Mouse (Mus musculus) brain, adult 2 months (tissue): Measurements from ENCODE around the gene C2cd4b.

Source experiments
- DNase-seq: peaks from one replicate; pipeline ENCODE4 v3.0.0; 2011; ENCODE audit warnings: low read depth, low spot score

C2cd4b gene

GRCm38 (mm10) chr9:67759163-67759955, at the start of gene C2cd4b:
C2cd4b (plus strand) TSS chr9:67759437.
- peak; percentile 83 for DNase-seq

- peak; percentile 77 for DNase-seq
Observed at GRCm38 (mm10) chr9:67711051-67711877, 48.0 kb upstream of the C2cd4b start.

- no peak for DNase-seq
Observed at GRCm38 (mm10) chr9:67712146-67712545, 47.1 kb upstream of the C2cd4b start.

DNA sequence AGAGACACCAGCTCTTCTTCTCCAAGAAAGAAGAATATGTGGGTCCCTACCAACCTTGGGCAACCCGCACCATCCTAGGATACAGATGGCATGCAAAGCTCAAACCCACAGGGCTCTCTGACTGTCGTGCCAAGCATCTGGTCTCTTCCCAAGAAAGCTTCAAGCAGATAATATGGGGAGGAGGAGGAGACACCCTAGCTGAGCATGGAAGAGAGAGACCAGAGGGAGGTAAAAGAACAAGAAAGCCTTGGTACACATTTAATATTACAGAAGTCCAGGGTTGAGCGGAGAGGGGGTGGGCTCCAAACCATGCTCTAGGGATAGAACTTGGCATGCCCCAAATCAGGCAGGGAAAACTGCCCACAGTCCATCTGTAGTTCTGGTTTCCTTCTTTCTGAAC, 42.2 kb upstream of the C2cd4b start:
- peak; percentile 83 for DNase-seq

- no peak for DNase-seq
Observed at GRCm38 (mm10) chr9:67718596-67718995, 40.6 kb upstream of the C2cd4b start.

- peak; percentile 55 for DNase-seq
Observed at GRCm38 (mm10) chr9:67720150-67720549, 39.1 kb upstream of the C2cd4b start.

DNA sequence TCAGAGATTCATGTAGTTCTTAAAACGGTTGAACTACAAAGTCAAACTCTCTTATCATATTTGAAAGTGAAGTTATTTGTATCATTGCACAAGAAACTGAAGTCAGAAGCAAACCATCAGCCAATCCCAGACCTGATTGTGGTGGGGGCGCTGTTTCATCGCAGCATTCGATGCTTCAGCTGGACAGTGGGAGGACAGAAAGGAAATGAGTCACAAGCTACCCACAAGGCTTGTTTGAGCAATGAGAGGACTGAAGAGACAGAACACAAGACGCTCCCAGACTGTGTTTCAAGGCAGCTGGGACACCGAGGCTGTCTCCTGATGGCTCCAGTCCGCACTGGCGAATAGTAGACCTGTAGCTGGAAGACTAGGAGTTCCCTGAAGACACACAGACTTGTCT, 36.9 kb upstream of the C2cd4b start:
- peak; percentile 83 for DNase-seq

GRCm38 (mm10) chr9:67725196-67725595, 34.0 kb upstream of the C2cd4b start:
- no peak for DNase-seq

DNA sequence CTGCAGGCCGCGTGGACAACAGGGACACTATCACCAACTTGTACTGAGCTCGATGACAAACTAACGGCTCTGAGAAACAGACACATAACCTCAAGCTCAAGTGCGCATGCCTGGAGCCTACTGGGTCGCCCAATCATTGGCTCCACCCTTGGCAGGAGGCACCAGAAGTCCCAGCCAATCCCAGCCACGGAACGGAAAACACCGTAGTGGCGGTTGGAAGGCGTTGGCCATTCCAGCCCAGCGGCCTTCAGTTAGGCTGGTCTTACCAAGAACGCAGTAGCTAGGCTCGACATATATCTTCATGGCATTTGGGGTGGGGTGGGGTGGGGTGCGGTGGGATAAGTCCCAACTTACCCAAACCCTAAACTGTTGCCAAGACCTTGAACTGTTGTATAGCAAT, 25.5 kb upstream of the C2cd4b start:
- DNase-seq: no peak

GRCm38 (mm10) chr9:67735426-67735825, 23.8 kb upstream of the C2cd4b start:
- peak; percentile 84 for DNase-seq

DNA sequence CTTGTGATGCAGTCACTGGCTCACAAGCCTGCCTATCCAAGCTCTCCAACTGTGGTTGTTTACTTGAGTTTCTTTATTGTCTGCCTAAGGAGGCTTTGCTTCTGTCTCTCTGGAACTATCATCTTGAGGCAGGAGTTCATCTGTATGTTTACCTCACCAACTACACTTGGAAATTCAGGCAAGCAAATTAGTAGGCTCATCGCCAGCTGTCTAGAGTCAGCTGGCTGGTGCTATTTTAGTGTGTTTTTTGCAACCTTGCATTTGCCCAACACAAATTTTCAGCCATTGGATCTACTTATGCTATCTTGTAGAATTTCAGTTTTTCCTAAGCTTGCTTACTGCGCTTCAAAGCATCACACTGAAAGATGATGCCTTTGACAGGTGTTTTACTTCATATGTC, 18.0 kb upstream of the C2cd4b start:
- peak; percentile 63 for DNase-seq

- peak; percentile 14 for DNase-seq
Observed at GRCm38 (mm10) chr9:67753411-67754182, 5.6 kb upstream of the C2cd4b start.

- no peak for DNase-seq
Observed at GRCm38 (mm10) chr9:67754713-67755112, 4.5 kb upstream of the C2cd4b start.

DNA sequence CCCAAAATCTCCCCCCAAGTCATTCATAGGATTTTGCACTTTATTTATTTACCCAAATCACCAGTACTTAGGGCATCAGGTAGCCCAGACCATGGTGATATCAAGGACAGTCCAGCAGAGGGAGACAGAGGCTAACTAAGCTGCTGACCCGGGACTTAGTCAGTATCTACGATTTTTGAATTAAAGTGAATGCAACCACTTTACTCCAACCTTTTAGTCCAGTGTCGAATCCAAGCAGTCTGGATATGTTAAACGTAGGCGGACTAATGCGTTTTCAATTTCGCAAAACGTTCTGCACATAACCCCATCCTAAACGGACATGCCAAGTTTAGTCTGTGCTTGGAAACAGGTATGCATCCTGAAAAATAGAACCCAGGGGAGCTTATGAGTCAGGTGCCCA, 551 bp upstream of the C2cd4b start:
- peak; percentile 91 for DNase-seq

- DNase-seq: peak; percentile 81
Observed at GRCm38 (mm10) chr9:67759956-67760764, 923 bp downstream of the C2cd4b start.

GRCm38 (mm10) chr9:67760991-67761390, 1.8 kb downstream of the C2cd4b start:
- no peak for DNase-seq

GRCm38 (mm10) chr9:67763326-67763725, 4.1 kb downstream of the C2cd4b start:
- no peak for DNase-seq

DNA sequence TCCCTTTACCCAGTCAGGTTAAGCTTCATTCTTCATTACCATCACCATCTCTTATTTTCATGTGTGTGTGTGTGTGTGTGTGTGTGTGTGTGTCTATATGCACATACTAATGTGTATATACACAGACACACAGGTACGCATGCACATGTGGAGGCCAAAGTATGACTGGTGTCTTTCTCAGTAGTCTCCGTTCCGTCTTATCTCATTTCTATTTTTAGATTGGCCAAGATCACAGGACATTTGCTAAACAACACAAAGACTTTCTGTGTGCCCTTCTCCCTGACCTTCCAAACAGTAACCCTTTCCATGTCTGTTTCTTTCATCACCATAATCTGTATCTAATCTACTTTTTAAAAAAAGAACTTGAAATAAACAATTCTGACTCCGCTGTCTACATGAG, 7.2 kb downstream of the C2cd4b start:
- DNase-seq: no peak

GRCm38 (mm10) chr9:67766948-67767347, 7.7 kb downstream of the C2cd4b start:
- DNase-seq: no peak

DNA sequence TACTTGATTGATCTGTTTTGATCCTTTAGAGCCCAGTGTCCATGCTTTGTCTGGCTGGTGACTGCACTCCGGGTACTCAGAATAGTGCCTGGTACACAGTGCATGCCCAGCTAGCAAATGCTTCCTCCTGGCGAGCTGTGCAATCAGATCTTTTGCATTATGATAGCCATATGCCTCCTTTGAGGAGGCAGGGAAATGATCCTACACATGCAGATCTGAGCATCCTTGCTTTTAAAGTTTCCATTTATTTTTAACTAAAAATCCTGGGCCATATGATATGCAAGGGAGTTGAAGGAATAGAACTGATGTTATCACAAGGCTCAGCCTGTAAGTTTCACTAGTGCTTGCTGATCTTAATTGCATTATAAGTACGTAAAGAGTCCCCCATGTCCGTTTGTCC, 9.6 kb downstream of the C2cd4b start:
- DNase-seq: peak; percentile 35

GRCm38 (mm10) chr9:67769401-67769800, 10.2 kb downstream of the C2cd4b start:
- DNase-seq: no peak
